Mouse (Mus musculus) small intestine, adult 2 months (tissue): ENCODE data around the gene AA467197. TPM values are rescaled to one million over a fixed set of nuclear protein-coding genes. Genes with fewer than 3 reads are reported as not detected.

Experiments used
- H3K27ac ChIP-seq: fragments of 200-500 bp; 2 replicates; pipeline ENCODE4 v1.5.1; 2012; ENCODE audit warnings: low read depth, low read length, control low read depth, inconsistent platforms; ENCODE audit not compliant: insufficient read depth
- H3K27me3 ChIP-seq: fragments of 200-500 bp; 2 replicates; pipeline ENCODE4 v1.6.1; 2012; ENCODE audit warnings: mild to moderate bottlenecking, moderate library complexity, low read length, inconsistent platforms; ENCODE audit not compliant: control insufficient read depth, insufficient read depth
- H3K36me3 ChIP-seq: fragments of 200-500 bp; 2 replicates; pipeline ENCODE4 v1.6.1; 2012; ENCODE audit warnings: mild to moderate bottlenecking, low read length, control low read depth, inconsistent platforms; ENCODE audit not compliant: control insufficient read depth, insufficient read depth
- H3K4me1 ChIP-seq: fragments of 200-500 bp; 2 replicates; pipeline ENCODE4 v1.6.1; 2012; ENCODE audit warnings: low read length, inconsistent platforms, mixed read lengths; ENCODE audit not compliant: control insufficient read depth, insufficient read depth, insufficient read length
- H3K4me3 ChIP-seq: fragments of 200-500 bp; 2 replicates; pipeline ENCODE4 v1.5.1; 2012; ENCODE audit warnings: low read depth, mild to moderate bottlenecking, control low read depth, inconsistent platforms, low read length, moderate library complexity
- CTCF ChIP-seq: fragments of 200-500 bp; IDR thresholded peaks from 2 replicates; pipeline ENCODE4 v1.5.1; 2012; ENCODE audit warnings: low read depth, mild to moderate bottlenecking, control low read depth, inconsistent platforms, low read length, moderate library complexity, mixed read lengths; ENCODE audit not compliant: insufficient replicate concordance, insufficient read length; ENCODE audit errors: extremely low read depth
- POLR2A ChIP-seq: fragments of 200-500 bp; IDR thresholded peaks from 2 replicates; pipeline ENCODE4 v1.6.1; 2012; ENCODE audit warnings: low read depth, mild to moderate bottlenecking, control low read depth, inconsistent platforms, low read length, moderate library complexity
- WGBS: fragments of 180-500 bp; shearing (Covaris S2); methylation state at CpG from one replicate; pipeline ENCODE4 v1.1.7; 2018; 5-methylcytosine and 5-hydroxymethylcytosine counted together
- polyA plus RNA-seq: library from polyadenylated mRNA; depleted of rRNA; stranded (reverse); fragments of >200 nt; gene quantifications from 2 replicates; pipeline ENCODE4 v1.2.3, GENCODE M21; 2012

AA467197 gene
- polyA plus RNA-seq, 1 experiment, result 9.7 TPM

GRCm38 (mm10) chr2:122659825-122660224, 23.0 kb downstream of the AA467197 start:
- peaks cover 40% of the 10 kb centered on the region; the same call in 1 of the 2 replicates for H3K4me1 ChIP-seq
- H3K27ac ChIP-seq, result no peak overlapping the region; the same call in 1 of the 2 replicates
- H3K4me3 ChIP-seq, result no peak overlapping the region
- WGBS, result 80% methylated on average over 7 of the region's 7 CpGs
- TF ChIP-seq POLR2A (no peak), CTCF (no peak)
- H3K36me3 ChIP-seq, result no peaks in the 10 kb centered on the region
- no peaks in the 10 kb centered on the region for H3K27me3 ChIP-seq

- TF ChIP-seq CTCF (no peak), POLR2A (no peak)
- Histone ChIP-seq H3K27me3 (no peaks in the 10 kb centered on the region), H3K27ac (no peak overlapping the region; the same call in 1 of the 2 replicates), H3K4me3 (no peak overlapping the region), H3K36me3 (no peaks in the 10 kb centered on the region), H3K4me1 (peaks cover 13% of the 10 kb centered on the region)
- WGBS, result 22% methylated on average over 6 of the region's 6 CpGs
Measured at GRCm38 (mm10) chr2:122665253-122665972, 28.6 kb downstream of the AA467197 start.

GRCm38 (mm10) chr2:122665973-122666875, 29.4 kb downstream of the AA467197 start:
- peaks cover 13% of the 10 kb centered on the region for H3K4me1 ChIP-seq
- H3K27ac ChIP-seq, result no peak overlapping the region; the same call in 1 of the 2 replicates
- no peaks in the 10 kb centered on the region for H3K36me3 ChIP-seq
- 34% methylated on average over 12 of the region's 12 CpGs for WGBS
- H3K27me3 ChIP-seq, result no peaks in the 10 kb centered on the region
- H3K4me3 ChIP-seq, result no peak overlapping the region
- TF ChIP-seq CTCF (peak; percentile 88), POLR2A (no peak)

GRCm38 (mm10) chr2:122667856-122668255, 31.1 kb downstream of the AA467197 start:
- no peaks in the 10 kb centered on the region for H3K36me3 ChIP-seq
- H3K4me3 ChIP-seq, result no peak overlapping the region
- H3K4me1 ChIP-seq, result peaks cover 11% of the 10 kb centered on the region
- no peak for TF ChIP-seq POLR2A
- TF ChIP-seq CTCF, result no peak
- H3K27ac ChIP-seq, result no peak overlapping the region
- H3K27me3 ChIP-seq, result no peaks in the 10 kb centered on the region
- 15% methylated on average over 5 of the region's 5 CpGs for WGBS

GRCm38 (mm10) chr2:122671714-122672113, 34.9 kb downstream of the AA467197 start:
- no peaks in the 10 kb centered on the region for H3K4me1 ChIP-seq
- no peak for TF ChIP-seq POLR2A
- TF ChIP-seq CTCF, result no peak
- no peak overlapping the region for H3K4me3 ChIP-seq
- H3K36me3 ChIP-seq, result no peaks in the 10 kb centered on the region
- H3K27me3 ChIP-seq, result no peaks in the 10 kb centered on the region
- no peak overlapping the region for H3K27ac ChIP-seq
- 68% methylated on average over 5 of the region's 5 CpGs for WGBS

GRCm38 (mm10) chr2:122672841-122673240, 36.1 kb downstream of the AA467197 start:
- WGBS, result 65% methylated on average over 5 of the region's 5 CpGs
- no peaks in the 10 kb centered on the region for H3K27me3 ChIP-seq
- no peaks in the 10 kb centered on the region for H3K4me1 ChIP-seq
- H3K4me3 ChIP-seq, result no peak overlapping the region
- no peak for TF ChIP-seq CTCF
- TF ChIP-seq POLR2A, result no peak
- H3K36me3 ChIP-seq, result no peaks in the 10 kb centered on the region
- no peak overlapping the region for H3K27ac ChIP-seq

GRCm38 (mm10) chr2:122675126-122675525, 38.3 kb downstream of the AA467197 start:
- H3K4me1 ChIP-seq, result peaks cover 3% of the 10 kb centered on the region; the same call in 1 of the 2 replicates
- H3K36me3 ChIP-seq, result no peaks in the 10 kb centered on the region
- H3K4me3 ChIP-seq, result no peak overlapping the region
- no peak for TF ChIP-seq POLR2A
- WGBS, result 86% methylated on average over 2 of the region's 2 CpGs
- H3K27me3 ChIP-seq, result no peaks in the 10 kb centered on the region
- no peak overlapping the region for H3K27ac ChIP-seq
